Mouse (Mus musculus): ENCODE measurements around the gene Bcr.

Bcr gene

DNA sequence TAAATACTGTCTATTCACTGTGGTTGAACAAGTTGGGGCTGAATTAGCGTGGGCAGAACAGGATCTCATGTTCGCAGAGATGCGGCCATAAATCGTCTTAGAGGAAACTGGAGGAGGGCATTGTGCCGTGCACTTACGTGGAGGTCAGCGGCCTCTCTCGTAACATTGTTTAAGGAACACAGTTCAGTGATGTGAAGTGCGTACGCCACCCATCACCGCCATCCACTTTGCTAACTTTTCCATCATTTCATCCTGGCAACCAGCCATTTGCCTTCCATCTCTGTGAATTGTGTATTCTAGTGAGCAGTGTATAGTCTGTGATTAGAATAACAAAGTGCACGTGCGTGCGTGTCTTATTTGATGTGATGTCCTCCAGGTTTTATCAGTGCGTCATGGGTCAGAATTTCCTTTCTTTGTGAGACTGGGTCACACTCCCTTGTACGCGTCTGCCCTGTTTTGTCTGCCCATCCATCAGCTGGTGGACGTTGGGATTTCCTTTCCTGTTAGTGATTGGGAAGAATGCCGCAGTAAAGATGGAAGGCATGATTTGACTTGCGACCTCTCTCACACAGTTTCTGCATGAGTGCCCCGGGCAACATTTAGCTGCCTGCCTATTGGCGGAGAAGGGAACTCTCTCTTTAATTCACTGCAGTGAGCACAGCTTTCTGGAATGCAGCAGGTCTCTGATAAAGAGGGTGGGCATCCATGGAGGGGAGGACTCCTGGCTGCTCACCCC, 33.0 kb downstream of the Bcr start:
- DNase-seq (ENCODE audit: low read depth, low spot score): no peak

DNA sequence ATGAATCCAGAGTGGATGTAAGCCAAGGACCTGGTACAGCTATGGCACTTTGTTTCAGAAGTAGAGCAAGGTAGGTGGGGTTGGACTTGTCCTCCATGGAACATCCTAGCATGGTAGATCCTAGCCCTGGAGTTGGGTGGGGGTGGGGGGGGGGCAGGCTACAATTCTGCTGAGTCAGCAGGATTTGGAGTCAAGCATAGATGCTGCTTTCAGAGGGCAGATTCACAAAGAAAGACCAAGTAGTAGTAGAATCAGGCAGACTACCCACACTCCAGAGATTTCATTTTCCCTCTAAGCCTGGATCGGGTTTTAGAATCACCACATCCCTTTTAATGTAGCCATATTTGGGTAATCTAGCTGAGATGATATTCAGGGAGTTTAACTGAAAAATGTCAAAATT, 33.9 kb downstream of the Bcr start:
- no peak for DNase-seq (ENCODE audit: low read depth, low spot score)

DNA sequence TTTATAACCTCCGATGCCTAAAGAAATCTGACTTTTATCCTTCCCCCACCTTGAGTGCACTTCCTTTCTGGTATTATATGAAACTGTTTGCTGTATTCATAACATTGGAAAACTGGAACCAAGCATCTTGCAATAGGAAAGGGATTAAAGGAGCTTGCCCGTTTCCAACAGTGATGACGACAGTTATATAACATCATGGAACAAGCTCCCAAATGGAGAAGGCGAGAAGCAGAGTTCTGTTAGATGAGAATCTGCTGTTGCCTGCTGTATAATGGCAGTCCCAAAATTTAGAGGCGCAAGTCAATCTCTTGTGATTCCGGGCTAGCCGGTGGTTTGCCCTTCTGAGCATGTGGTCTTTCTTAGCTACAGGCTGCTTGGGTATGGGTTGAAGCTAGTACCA, 34.8 kb downstream of the Bcr start:
- no peak for DNase-seq (ENCODE audit: low read depth, low spot score)

DNA sequence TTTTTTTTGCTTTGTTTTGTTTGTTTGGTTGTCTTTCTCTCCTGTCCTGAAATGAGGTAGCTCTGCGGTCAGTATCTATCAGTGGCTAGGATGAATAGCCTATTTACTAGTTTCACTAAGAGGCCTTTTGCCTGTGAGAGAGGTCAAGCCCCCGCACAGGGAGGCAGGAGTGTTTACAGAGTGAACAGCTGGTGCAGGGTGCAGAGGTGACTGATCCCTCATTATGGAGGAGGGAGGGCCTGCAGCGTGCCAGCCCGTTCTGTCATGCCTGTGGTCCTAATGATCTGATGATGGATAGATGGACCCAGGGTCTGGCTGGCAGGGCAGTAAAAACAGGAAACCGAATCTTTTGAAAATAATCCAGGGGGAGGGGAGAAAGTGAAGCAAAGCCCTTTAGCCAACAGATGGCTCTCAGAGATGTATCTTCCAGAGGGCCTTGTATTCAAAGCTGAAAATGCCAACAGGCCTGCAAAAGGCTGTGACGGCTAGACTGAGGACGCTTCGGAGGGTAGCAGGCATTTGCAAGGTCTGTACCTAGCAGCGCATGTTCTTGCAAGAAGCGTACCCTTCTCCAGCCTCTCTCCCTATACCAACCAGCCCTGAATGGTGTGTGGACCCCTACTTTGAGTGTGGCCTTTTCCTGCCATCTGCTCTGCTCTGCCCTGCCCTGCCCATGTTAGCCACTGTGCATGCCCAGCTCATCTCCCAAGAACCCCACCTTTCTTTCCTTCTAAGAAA, 38.2 kb downstream of the Bcr start:
- DNase-seq (ENCODE audit: low read depth, low spot score): no peak

DNA sequence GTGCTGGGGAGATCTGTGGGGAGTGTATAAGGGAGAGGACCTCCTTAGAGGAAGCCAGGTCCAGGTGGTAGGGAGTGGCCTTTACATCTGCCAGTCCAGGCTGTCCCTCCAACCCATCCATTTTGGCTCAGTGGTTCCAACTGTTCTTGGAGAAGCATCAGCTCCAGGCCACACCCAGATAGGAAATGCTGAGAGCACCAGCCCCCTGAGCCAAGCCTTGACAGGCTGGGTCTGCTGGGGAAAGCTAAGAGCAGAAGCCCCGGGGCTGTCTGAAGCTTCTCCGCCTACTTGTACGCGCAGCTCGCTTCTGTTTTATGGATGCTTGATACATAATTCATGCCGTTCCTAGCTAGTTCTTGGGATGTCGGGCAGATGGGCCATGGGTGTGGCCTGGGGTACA, 39.9 kb downstream of the Bcr start:
- no peak for DNase-seq (ENCODE audit: low read depth, low spot score)

DNA sequence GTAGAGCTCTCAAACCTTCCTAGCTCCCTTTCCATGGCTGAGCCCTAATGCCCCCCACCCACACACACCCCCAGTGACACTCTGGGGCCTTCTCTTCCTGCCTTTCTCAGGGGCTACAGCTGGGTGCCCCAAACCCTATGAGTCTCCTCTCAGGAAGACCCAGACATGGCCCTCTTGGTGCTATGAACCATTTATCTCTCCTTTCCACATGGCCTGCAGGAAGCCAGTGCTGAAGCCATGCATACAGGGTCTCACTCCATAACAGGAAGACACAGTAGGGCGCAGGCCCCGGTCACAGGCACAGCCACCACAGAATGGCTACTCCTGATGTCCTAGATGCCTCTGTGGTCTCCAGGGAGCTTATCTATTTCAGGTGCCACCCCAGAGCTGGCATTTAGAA, 43.1 kb downstream of the Bcr start:
- DNase-seq (ENCODE audit: low read depth, low spot score): no peak

DNA sequence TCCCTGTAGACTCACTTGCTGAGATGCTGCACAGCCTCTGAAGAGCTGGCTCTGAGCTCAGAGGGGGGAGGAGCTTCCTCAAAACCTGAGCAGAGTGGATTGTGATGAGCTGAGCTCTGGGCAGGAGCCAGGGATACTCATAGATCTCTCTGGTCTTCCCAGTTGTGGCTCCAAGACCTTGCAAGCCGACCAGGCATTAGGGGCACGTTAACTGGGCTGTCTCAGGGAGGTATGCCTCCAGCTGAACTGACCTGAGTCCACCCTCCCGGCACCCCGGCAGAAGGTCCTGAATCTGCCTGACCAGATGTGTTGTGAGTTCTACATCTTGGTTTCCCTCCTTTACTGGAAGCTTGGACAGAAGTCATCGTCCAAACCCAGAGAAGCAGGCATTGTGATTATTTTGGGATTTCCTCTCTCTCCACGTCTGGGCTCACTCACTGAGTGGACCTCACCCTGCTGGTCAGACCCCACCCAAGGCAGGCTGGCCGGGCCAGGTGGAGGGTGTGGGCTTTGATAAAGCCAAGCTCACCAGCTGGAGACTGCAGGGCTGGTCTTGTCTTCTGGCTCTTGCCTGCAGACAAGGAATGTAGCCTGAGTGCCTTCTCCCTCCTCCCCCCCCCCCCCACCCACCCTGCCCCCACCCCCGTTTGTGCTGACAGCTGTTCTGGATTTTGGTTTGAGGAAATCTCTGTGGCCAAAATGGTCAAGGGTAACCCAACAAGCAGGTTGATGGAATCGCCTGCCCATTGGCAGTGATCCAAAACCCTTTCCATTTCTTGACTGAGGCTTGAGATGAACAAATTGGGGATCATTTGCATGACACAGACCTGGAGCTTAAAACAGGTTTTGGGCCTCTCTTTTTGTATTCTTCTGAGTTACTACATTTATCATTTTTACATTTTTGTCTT, 44.1 kb downstream of the Bcr start:
- no peak for DNase-seq (ENCODE audit: low read depth, low spot score)

DNA sequence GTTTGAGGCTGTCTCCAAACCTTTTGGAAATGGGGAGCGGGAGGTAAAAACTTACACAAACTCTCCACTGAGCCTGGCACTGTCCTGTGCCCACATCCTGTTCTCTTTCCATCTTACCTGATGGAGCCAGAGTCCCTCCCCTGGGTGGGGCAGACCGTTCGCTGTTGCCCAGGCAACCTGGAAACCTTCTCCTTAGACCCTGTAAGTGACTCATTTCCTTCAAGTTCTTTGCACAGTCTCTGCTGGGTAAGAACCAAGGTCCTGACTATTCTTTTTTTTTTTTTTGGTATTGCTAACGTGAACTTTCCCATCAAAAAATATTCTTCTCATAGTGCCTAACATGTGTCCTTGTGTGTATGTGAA, 44.7 kb downstream of the Bcr start:
- DNase-seq (ENCODE audit: low read depth, low spot score): no peak

DNA sequence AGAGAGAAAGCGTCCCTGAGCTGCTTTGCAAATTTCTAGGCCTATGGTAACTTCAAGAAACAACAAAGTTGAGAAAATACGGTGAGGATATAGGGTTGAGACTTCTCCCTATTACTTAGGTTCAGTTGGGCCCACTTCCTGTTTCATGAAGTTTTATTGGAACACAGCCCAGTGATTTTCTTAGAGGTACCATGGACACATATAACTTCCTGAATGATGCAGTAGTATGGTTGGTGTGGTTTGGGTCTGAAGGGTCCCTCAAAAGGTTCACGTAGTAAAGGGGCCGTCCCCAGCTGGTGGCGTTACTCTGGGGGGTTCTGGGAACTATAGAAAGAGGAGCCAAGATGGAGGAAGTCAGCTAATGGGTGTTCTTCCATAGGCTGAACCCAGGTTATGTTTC, 45.3 kb downstream of the Bcr start:
- no peak for DNase-seq (ENCODE audit: low read depth, low spot score)

DNA sequence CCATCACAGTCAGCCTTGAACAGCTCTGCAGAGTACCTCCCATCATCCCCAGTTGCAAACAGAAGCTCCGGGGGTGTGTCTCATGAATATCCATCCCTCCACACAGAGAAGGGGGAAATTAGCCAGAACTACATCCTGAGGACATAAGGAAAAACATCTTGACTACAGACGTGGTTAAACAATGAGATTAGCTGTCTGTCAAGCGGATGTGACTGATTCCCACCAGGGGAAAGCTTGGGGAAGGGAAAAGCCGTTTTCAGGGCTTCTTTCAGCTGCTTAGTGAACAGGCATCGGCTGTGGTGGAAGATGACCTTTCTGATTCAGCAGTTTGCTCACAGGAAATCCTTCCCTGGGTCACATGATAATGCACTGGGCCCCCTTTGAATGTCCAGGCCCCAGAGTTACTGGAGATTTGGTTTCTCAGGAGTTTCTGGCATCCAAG, 46.6 kb downstream of the Bcr start:
- DNase-seq (ENCODE audit: low read depth, low spot score): no peak

DNA sequence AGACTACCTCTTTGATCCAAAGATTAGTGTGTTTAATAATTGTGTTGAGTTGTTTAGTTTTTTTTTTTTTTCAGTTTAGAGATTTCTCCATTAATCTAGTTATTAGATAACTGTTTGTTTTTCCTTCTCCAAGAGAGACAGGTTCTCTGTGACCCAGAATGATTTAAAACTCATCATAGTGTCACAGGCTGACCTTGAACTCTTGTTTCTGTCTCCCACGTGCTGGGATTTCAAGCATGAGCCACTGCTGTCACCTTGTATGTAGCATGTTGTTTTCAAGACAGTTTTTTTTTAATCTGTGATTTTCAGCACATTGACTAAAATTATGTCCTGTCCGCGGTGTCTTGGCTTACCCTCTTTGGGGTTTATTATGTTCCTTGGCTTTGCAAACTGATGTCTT, 47.7 kb downstream of the Bcr start:
- DNase-seq (ENCODE audit: low read depth, low spot score): no peak

DNA sequence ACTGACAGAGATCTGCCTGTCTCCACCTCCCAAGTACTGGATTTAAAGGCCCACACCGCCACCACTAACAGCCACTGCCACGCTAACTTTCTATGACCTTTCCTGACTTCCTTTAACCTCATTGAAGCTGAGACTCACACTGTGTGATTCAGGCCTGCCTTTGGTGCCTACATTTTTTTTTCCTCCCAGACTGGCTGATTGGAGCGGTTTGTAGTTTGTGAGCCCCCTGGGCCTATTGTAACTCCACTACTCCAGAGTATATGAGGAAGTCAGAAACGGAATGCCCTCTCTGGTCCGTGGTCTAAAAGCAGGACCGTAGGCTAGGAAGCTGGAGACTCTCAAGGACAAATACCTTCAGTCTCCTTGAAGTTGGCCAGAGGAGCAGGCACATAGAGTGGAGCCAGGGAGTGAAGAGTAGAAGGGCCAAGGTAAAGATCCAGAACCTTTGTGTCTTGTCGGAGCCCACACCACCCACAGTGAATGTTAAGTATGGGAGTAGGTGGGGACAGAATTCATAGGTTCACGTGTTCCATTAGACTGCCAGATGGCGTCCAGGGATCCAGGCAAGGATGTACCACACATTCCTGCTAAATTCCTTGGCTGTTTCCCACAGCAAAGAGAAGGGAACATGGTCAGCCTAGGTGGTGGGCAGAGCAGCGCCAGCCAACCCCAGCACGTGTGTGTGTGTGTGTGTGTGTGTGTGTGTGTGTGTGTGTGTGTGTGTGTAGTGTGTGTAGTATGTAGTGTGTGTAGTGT, 51.2 kb downstream of the Bcr start:
- no peak for DNase-seq (ENCODE audit: low read depth, low spot score)

DNA sequence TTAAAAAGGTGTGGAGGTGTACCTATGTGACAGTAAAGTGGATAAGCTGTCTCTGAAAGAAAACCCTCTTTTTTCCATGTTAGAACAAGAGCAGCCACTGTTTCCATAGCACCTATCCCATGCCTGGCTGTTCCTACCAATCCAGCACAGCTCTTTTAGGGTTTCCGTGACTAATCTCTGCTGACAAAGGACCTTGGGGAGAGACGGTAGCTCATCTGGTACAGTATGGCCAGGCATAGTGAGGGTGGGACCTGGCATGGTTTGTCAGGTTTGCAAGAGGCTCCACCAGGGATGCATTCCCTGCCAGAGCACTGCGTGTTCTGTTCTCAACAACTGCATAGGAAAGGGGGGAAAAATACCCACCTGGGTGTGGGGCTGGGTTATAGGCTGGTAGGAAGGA, 52.0 kb downstream of the Bcr start:
- no peak for DNase-seq (ENCODE audit: low read depth, low spot score)

DNA sequence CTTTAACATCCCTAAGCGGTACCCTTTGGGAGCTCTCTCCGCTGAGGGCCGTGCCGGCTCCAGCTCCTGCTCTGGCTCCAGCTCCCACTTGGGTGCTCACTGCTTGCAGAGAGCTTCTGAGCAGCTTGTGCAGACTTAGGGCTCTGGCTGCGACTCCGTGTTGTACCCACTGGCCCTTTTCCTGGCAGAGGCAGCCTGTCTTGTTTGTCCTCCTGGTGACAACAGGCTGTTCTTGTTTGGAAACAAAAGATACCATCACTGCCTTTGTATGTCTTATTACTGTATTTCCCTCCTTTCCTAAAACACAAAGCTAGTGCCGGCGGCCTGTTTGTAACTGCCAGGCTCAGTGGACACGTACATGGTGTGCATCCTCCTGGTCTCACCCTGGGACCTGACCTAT, 53.2 kb downstream of the Bcr start:
- DNase-seq (ENCODE audit: low read depth, low spot score): no peak

DNA sequence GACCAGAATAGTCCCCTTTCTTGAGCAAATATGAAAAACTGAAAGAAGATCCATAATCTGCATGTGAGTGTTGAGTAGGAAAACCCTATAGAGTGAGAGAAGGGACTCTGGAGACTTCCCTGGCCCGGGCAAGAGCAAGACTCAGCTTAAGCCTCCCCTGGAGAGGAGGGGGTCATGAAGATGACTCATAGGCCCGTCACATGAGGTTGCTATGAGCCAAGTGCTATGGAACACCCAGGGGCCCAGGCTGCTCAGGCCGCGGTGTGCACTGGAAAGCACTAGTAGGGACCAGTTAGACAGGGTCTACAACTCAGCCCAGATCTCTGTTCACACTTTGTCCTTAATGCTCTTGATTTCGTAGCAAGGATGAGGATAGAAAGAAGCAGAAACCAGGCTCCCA, 54.8 kb downstream of the Bcr start:
- no peak for DNase-seq (ENCODE audit: low read depth, low spot score)

DNA sequence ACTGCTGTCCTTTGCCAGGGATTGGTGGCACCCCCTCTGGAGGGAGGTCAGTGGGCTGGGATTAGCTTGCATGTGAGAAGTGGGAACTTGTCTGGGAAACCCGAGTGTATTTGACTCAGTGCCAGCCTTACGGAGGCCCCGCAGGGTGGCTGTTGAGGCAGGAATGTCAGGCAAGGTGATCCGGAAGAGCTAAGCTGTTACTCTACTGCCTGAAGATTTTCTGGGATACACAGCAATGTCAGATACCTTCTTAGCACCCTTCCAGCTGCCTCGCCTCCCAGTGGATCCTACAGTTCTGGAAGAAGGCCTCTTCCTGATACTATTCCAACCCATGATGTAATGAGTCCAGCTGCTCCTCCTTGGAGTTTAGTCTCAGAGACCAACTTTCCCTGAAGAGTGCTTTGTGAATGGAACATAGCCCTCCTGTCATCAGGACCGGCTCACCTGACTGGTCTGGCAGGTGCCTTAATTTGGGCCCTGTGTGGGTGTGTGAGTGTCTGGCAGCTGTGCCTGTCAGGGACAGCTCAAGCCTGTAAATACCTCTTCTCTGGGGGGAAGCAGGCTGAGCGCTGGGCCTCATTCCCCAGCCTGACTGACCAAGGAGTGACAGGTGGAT, 56.6 kb downstream of the Bcr start:
- DNase-seq (ENCODE audit: low read depth, low spot score): no peak

DNA sequence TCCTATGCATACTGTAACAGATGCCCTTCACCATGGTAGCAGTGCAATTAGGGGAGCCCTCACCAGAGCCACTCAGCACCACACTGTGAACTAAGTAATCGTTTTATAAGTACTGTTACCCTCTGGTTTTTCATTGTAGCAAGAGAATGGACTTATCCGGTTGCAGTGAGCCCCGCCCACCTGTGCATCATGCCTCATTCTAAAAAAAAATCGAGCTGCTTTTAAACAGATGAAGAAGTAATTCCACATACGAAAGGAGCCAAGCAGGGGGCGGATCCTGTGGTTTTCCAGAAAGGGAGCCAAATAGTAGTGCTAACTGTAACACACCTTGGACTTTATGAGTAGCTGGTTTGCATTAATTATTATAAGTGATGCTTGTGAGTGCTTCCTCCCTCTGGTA, 58.1 kb downstream of the Bcr start:
- no peak for DNase-seq (ENCODE audit: low read depth, low spot score)

DNA sequence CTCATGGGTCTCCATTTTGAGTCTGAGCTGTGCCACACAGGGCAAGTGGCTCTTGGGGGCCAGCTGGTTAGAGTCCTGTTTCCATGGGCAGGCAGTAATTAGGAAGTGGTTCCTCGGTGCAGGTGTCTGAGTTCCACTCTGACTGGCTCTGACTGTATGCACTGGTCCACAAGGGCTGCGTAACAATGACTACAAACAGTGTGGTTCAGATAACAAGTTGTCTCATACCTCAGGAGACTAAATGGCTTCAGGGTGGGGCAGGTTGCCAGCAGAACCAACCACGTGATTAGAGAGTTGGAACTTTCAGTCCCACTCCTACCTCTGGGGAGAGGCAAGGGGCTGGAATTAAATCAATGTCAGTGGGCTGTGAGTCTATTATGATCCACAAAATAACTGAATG, 59.0 kb downstream of the Bcr start:
- no peak for DNase-seq (ENCODE audit: low read depth, low spot score)

DNA sequence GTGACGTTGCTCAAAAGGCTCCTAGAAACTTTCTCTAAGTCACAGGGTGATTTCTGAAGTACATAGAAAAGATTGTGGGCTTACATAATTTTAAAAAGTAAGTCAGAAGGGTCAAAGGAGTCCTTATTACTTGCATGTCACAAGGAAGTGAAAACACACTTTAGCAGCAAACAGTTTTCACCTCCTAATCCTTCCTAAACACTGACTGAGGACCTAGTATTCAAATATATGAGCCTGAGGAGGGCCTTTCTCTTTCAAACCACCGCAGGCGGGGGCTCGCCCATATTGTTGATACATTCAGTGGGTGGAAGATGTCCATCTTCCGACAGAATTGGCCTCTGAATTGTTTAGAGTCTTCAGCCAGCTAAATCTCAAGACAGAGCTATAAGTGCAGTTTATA, 59.8 kb downstream of the Bcr start:
- DNase-seq (ENCODE audit: low read depth, low spot score): no peak

DNA sequence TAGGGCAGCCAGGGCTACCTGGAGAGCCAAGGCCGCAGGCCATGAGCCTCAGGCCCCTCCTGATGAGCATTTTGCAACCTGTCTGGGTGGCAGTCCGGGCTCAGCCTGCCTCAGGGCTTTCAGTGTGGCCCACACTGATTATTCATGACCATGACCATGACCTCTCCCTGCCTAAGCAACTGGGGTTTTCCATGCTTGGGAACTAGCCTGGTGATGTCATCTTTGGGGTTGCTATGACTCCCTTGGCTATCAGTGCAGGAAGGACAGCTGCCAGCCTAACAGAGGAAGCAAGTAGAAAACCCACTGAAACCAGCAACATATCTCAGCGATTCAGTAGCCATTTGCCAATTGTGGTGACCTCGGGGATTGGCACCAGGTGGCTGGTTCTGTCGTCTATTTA, 60.6 kb downstream of the Bcr start:
- DNase-seq (ENCODE audit: low read depth, low spot score): no peak

DNA sequence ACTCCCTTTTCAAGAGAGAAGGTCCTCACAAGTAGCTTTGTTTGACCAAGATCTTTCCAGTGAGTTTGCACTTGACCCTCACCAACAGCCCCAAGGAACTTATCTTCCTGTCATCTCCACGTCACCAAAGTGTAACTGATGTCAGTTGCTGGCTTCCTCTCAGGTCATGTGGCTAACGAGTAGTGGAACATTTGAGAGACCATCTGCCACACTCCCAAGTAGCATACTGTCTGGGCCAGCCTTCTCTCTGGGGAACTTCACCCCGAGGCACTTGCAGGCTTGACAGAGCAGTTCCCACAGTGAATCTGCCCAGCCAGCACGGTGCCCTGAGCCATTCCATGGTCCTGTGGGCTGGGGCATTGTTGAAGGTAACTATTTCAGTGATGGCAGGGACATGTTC, 65.2 kb downstream of the Bcr start:
- no peak for DNase-seq (ENCODE audit: low read depth, low spot score)
